Mouse (Mus musculus) mesoderm, embryonic 11.5 days (tissue): Measurements from ENCODE around the gene Olfr1367.

ENCODE experiments used
- DNase-seq: peaks from one replicate; pipeline ENCODE4 v3.0.0-alpha.2; 2012; ENCODE audit warnings: low read depth, low spot score

Gene Olfr1367

GRCm38 (mm10) chr13:21346610-21347009, at the start of gene Olfr1367:
Olfr1367 (plus strand) TSS chr13:21346910.
- DNase-seq: no peak

GRCm38 (mm10) chr13:21298557-21298956, 48.2 kb upstream of the Olfr1367 start:
- DNase-seq: no peak

DNA sequence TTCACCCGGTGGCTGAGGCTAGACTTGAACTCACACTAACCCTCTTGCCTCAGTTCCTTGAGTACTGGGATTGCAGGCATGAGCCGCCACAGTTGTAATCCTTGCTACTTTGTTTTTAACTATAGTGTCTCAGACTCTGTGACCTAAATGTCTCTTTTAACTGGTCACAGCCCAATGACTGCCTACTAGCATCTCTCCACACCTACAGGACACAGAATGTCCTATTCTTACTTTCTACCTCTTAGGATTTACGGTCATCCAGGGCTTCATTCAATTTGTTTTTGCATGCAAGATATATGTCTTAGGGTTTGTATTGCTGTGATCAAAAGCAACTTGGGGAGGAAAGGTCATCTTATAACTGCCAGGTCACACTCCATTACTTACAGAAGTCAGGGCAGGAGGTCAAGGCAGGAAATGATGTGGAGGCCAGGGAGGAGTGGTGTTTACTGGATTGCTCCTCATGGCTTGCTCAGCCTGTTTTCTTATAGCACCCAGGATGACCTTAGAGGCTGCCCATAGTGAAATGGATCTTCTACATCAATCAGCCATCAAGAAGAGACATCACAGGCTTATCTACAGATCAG, 42.1 kb upstream of the Olfr1367 start:
- peak; percentile 48 for DNase-seq

DNA sequence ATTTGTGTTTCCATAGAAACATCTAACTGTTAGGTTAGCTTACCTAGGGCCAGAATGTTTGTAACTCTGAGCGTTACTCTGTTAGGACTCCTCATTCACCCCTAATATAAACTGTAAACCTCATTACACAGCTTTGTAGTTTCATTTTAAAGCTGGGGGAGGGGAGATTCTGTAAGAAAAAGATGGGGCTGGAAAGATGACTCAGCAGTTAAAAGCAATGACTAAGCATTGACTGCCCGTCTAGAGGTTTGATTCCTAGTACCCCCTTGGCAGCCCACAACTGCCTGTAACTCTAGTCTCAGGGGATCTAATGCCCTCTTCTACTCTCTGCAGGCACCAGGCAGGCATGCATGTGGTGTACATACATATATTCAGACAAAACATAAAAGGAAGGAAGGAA, 36.9 kb upstream of the Olfr1367 start:
- DNase-seq: no peak

GRCm38 (mm10) chr13:21311926-21312325, 34.8 kb upstream of the Olfr1367 start, which contains the start of gene Gpx6:
Gpx6 (plus strand) TSS chr13:21312125.
- DNase-seq: no peak

GRCm38 (mm10) chr13:21312854-21313253, 33.9 kb upstream of the Olfr1367 start:
- DNase-seq: no peak

- no peak for DNase-seq
These were observed 32.8 kb upstream of the Olfr1367 start for GRCm38 (mm10) chr13:21313903-21314302.

- DNase-seq: no peak
These were observed 26.4 kb upstream of the Olfr1367 start for GRCm38 (mm10) chr13:21320262-21320661.

DNA sequence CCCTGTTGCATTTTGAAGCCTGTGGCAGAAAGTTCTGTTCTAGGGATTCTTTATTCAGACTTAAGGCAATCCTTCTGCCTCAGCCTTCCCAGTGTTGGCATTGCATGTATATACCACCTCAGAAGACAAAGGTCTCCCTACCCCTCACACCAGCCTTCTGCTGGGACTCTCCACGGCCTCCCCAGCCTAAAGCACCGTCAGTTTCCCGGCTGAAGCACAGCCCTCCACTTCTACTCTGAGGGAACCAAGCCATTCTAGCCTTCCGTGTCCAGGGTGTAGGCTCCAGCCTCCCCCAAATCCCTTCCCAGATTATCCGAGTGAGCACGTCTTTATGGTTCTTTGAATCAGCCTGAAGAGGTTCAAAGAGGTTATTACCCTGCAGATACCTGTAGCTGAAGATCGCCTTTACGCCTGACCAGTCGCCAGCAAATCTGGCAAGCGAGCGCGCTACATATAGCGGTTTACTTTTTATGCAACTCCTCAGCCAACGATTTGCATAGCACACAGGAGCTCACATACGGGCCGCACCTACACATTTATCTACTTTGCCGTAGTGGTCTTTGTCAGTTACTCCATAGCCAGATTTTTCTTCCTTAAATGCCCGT, 24.7 kb upstream of the Olfr1367 start:
- no peak for DNase-seq

- DNase-seq: peak; percentile 66
These were observed 24.0 kb upstream of the Olfr1367 start for GRCm38 (mm10) chr13:21322509-21323375.

GRCm38 (mm10) chr13:21323405-21323804, 23.3 kb upstream of the Olfr1367 start:
- DNase-seq: no peak

DNA sequence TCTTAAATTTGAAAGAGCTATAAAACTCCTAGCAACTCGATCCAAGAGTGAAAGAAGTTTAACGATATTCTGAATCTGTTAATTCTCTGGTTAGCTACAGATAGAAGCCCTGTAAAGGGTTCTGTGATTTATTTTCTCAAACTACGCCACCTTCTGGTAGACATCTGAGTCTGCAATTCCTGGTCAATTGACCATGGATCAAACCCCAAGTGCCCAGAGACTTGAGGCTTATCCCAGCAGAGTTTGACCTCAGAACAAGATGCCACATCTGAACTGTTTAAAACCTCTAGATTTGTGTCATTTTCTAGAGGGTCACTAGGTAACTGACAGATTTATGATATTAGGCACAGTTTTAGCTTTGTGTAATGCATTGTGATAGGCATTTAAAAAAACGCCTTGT, 20.5 kb upstream of the Olfr1367 start:
- DNase-seq: peak; percentile 74

DNA sequence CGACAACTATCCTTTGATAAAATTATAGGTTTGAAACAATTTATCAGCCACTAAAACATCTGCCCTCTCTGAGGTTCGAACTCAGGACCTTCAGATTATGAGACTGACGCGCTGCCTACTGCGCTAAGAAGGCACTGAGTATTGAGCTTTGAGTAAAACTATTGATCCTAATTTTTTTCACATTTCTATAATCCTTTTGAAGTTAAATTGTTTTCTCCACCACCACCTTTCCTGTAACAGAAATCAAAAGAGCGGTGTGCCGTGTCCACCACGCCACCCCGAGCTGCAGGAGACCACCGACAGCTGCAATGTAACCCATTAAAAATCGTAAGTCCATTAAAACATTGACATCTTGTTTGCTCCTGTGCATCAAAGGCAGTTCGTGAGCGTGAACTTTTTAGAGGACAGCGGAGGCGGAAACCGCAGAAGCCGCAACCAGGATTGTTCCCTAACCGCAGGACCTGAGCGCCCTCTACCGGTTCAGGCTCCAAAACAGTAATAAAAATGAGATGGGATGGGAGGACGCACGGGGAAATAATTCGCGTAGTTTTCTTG, 20.0 kb upstream of the Olfr1367 start:
- peak; percentile 91 for DNase-seq

- DNase-seq: peak; percentile 51
These were observed 19.3 kb upstream of the Olfr1367 start for GRCm38 (mm10) chr13:21327424-21327823.

- no peak for DNase-seq
These were observed 3.9 kb downstream of the Olfr1367 start for GRCm38 (mm10) chr13:21350593-21350992.

- peak; percentile 94 for DNase-seq
These were observed 16.0 kb downstream of the Olfr1367 start, which contains the start of gene Zscan12 for GRCm38 (mm10) chr13:21362621-21363248. Zscan12 (plus strand) TSS chr13:21362820.

DNA sequence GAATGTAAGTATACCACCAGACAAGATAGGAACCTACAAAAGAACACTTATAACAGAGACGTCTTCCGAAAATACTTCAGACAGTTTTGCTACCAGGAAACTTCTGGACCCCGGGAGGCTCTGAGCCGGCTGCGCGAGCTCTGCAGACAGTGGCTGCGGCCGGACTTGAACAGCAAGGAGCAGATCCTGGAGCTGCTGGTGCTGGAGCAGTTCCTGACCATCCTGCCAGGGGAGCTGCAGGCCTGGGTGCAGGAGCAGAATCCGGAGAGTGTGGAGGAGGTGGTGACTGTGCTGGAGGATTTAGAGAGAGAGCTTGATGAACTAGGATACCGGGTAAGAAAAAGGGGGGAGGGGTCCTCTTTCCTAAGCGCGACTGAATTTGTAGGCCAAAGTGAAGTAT, 17.0 kb downstream of the Olfr1367 start:
- DNase-seq: no peak

DNA sequence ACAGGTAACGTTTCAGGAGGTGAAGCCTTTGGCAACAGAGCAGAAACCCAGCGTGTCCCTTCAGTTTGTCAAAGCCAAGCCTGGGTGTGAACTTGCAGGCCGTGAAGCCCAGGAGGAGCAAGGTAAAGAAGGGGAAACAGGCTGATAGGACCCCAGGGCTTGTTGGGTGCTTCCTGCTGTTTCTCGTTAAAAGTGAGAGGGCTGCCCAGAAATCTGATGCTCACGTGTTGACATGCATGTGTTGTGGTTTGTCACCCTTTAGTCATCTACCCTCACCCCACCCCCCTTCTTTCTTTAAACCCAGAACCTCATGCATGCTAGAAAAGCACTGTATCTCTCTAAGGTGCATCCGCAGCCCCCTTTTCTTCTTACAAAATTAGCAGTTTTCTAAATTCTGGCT, 19.9 kb downstream of the Olfr1367 start:
- DNase-seq: no peak

- DNase-seq: no peak
These were observed 26.0 kb downstream of the Olfr1367 start for GRCm38 (mm10) chr13:21372700-21373099.

GRCm38 (mm10) chr13:21377773-21378172, 31.1 kb downstream of the Olfr1367 start:
- no peak for DNase-seq

GRCm38 (mm10) chr13:21395211-21395610, 48.5 kb downstream of the Olfr1367 start:
- no peak for DNase-seq

GRCm38 (mm10) chr13:21395623-21396022, 48.9 kb downstream of the Olfr1367 start:
- DNase-seq: no peak
